Mouse (Mus musculus): ENCODE measurements around the gene Vti1a.

- no peak for TF ChIP-seq CTCF (IDR thresholded peaks at IDR 0.05; ENCODE audit: extremely low read depth, insufficient read depth, low read length)
- no peak for TF ChIP-seq POLR2A (IDR thresholded peaks at IDR 0.05; ENCODE audit: extremely low read depth, insufficient read depth, low read length)
Measured at GRCm38 (mm10) chr19:55621011-55621625, 305.0 kb downstream of the Vti1a start.

Measured in cortical plate, adult 2 months (tissue).